Mouse (Mus musculus) limb, embryonic 11.5 days (tissue): ENCODE data around the gene Sim1. TPM values are rescaled to one million over a fixed set of nuclear protein-coding genes. Genes with fewer than 3 reads are reported as not detected.
A peak's percentile ranks its signal among the peaks of the same experiment; 100 is the strongest.

ENCODE experiments used
- ATAC-seq: fragments of 200-750 bp; cut with Nextera tagmentation; 2 replicates; pipeline ENCODE4 v1.8.0; 2017; ENCODE audit warnings: low read depth; ENCODE audit not compliant: insufficient number of reproducible peaks, low FRiP score, low TSS enrichment
- DNase-seq: peaks from one replicate; pipeline ENCODE4 v3.0.0-alpha.2; 2015; ENCODE audit warnings: low spot score
- H3K27ac ChIP-seq: fragments of 300-500 bp; sonication (generic); replicated peaks from 2 replicates; pipeline ENCODE4 v1.5.1; 2014; ENCODE audit warnings: low read depth, mild to moderate bottlenecking, low read length
- H3K27me3 ChIP-seq: fragments of 300-500 bp; sonication (generic); 2 replicates; pipeline ENCODE4 v1.6.1; 2014; ENCODE audit warnings: mild to moderate bottlenecking, low read length, mixed read lengths; ENCODE audit not compliant: control insufficient read depth, insufficient read depth
- H3K36me3 ChIP-seq: fragments of 300-500 bp; sonication (generic); 2 replicates; pipeline ENCODE4 v1.6.1; 2014; ENCODE audit warnings: mild to moderate bottlenecking, low read length, moderate library complexity, mixed read lengths; ENCODE audit not compliant: control insufficient read depth, insufficient read depth
- H3K4me1 ChIP-seq: fragments of 300-500 bp; sonication (generic); 2 replicates; pipeline ENCODE4 v1.6.1; 2014; ENCODE audit warnings: low read length, mixed read lengths; ENCODE audit not compliant: control insufficient read depth, insufficient read depth
- H3K4me2 ChIP-seq: fragments of 300-500 bp; sonication (generic); 2 replicates; pipeline ENCODE4 v1.6.1; 2014; ENCODE audit warnings: low read depth, mild to moderate bottlenecking, moderate library complexity; ENCODE audit not compliant: severe bottlenecking
- H3K4me3 ChIP-seq: fragments of 300-500 bp; sonication (generic); 2 replicates; pipeline ENCODE4 v1.5.1; 2014; ENCODE audit warnings: low read depth, low read length
- H3K9ac ChIP-seq: fragments of 300-500 bp; sonication (generic); 2 replicates; pipeline ENCODE4 v1.6.1; 2014; ENCODE audit warnings: mild to moderate bottlenecking, low read length
- H3K9me3 ChIP-seq: fragments of 300-500 bp; sonication (generic); 2 replicates; pipeline ENCODE4 v1.6.1; 2016; ENCODE audit warnings: low read length; ENCODE audit not compliant: control insufficient read depth
- WGBS: fragments of 180-500 bp; shearing (Covaris S2); extraction: QIAGEN DNeasy Blood & Tissue Kit; methylation state at CpG from one replicate; pipeline ENCODE4 v1.1.7; 2014; 5-methylcytosine and 5-hydroxymethylcytosine counted together
- polyA plus RNA-seq: library from polyadenylated mRNA; unstranded; fragments of >200 nt; fragmentation: Nextera tagmentation; extraction: Ambion mirVana; gene quantifications from 2 replicates; pipeline ENCODE4 v1.2.1, GENCODE M21; 2014

Gene Sim1
- polyA plus RNA-seq, 1 experiment from 2014 or later = 0.49 TPM

DNA sequence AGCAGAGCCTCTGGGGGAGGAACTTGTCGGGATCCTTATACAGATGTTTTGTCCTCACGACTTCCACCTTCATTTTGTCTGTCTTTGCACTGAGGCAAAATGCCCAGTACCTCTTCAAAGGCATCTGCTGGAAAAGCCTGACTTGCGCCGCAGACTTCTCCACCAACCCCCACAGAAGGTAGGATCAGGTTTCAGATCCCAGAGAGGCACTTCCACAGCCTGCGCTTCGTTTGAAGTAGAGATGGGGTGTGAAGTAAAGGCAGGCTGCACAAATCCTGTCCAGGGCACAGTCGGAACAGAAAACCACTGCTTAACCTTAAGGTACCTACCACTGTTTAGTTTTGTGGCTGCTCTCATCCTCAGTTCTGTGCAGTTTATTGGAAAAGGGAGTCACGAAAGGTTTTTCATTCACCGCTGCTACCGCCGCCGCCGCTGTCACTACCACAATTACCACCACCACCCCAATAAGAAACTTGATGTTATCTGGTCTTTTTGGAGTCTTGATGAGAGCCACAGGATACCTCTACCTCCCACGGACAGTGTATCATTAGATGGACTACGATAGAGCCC is 1.7 kb upstream of the Sim1 start:
- Histone ChIP-seq H3K9me3 (no peaks in the 10 kb centered on the region), H3K4me2 (peak overlapping the region; percentile 20; the same call in 1 of the 2 replicates), H3K4me3 (no peak overlapping the region), H3K27ac (no peak overlapping the region), H3K36me3 (no peaks in the 10 kb centered on the region), H3K27me3 (peaks cover 65% of the 10 kb centered on the region), H3K4me1 (peaks cover 13% of the 10 kb centered on the region; the same call in 1 of the 2 replicates), H3K9ac (no peak overlapping the region)
- ATAC-seq (peak; percentile 22; the same call in 1 of the 2 replicates), DNase-seq (peak; percentile 72)
- under 1% methylated on average over 15 of the region's 15 CpGs for WGBS

DNA sequence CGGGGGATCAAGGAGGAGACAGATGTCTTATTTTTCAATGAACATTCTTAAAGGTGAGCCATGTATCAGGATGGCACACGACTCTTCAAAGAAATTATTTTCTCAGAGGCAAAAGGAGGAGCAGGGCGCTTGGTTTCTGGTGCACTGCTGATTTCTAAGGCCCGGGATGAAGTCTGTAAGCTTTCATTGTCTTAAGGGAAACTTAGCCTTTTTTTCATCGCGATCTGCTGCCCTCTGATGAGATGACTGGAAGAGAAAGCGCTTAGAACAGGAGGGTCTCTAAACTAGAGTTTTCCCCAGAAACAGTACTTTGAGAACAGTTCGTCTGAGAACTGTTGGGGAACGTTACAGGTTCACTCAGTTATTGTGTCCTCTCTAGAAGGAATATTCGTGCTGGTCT is 1.0 kb upstream of the Sim1 start:
- Histone ChIP-seq H3K9ac (no peak overlapping the region), H3K4me2 (no peak overlapping the region; the same call in 1 of the 2 replicates), H3K4me1 (peaks cover 13% of the 10 kb centered on the region; the same call in 1 of the 2 replicates), H3K27me3 (peaks cover 65% of the 10 kb centered on the region), H3K4me3 (no peak overlapping the region), H3K27ac (no peak overlapping the region), H3K36me3 (no peaks in the 10 kb centered on the region), H3K9me3 (no peaks in the 10 kb centered on the region)
- 2% methylated on average over 10 of the region's 10 CpGs for WGBS
- DNase-seq = no peak
- ATAC-seq = no peak

DNA sequence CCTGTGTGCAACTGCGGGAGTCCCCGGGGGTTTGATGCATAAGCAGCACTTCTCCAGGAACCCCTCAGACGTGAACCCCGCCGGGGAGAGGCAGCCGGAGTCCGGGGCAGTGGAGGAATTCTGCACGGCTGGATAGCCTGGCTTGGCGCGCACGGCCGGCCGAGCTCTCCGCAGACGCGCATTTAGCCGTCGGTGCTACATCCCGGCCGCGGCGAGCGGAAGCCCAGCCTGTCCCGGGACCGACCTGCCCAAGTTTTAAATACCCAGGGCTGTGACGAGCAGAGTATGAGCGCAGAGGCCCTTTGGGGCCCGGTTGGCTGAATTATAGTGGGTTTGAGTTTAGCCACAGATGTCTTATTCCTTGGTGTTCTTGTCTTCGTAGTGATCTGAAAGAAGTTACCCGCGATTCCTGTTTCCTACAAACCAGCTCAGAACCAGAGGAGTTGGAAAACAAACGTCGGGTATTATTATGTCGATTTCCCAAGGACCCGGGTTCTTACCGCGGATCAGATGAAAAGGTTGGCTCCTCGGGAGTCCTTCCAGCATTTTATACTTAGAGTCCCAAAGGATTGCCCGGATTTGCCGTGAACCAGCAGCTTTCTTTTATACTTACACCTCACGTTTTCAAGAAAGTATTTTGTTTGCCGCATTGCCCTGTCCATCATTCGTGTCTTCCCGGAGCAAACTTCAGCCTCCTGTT is 687 bp downstream of the Sim1 start:
- DNase-seq (peak; percentile 66), ATAC-seq (no peak)
- peaks cover 13% of the 10 kb centered on the region; the same call in 1 of the 2 replicates for H3K4me1 ChIP-seq
- no peaks in the 10 kb centered on the region for H3K9me3 ChIP-seq
- H3K9ac ChIP-seq = no peak overlapping the region
- H3K4me3 ChIP-seq = peak overlapping the region; percentile 35
- H3K4me2 ChIP-seq = peak overlapping the region; percentile 66
- no peak overlapping the region for H3K27ac ChIP-seq
- H3K36me3 ChIP-seq = no peaks in the 10 kb centered on the region
- under 1% methylated on average over 44 of the region's 44 CpGs for WGBS
- peaks cover 60% of the 10 kb centered on the region for H3K27me3 ChIP-seq

DNA sequence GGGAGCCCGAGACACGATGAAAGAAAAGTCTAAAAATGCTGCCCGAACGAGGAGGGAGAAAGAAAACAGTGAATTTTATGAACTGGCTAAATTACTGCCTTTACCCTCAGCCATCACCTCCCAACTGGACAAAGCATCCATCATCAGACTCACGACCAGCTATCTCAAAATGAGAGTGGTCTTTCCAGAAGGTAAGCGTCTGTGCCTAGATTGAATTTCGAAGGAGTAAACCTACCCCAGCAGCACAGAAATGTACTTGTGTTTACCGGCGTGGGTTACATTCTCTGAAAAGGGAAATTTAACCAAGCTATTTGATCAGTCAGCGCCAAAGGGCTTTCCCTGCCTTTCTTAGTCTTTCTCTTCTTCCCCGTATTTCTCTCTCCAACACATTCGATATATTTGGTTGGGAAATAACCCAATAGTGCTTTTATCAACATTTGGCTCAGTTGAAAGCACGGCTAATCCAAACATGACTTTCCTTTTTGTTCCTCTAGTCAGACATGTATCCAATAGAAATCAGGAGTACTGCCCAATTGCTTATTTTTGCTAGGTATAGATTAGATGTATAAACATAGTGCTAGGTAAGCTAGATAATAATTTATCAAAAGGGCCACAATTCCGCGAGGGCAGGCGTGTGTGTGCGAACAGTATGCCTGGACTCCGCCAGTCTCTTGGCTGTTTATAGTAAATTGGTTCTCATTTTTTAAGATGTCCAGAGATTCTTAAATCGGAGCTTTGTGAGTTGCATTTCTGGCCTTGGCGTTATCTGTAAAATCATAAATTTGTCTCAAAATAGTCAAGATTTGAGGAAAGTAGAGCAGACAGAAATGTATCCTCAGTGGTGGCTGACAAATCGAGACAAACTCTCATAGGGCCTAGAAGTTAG is 1.6 kb downstream of the Sim1 start:
- peak; percentile 59 for DNase-seq
- no peak overlapping the region for H3K4me2 ChIP-seq

GRCm38 (mm10) chr10:50896767-50897390 is 2.3 kb downstream of the Sim1 start:
- Histone ChIP-seq H3K9ac (no peak overlapping the region), H3K27me3 (peaks cover 63% of the 10 kb centered on the region), H3K4me1 (peaks cover 13% of the 10 kb centered on the region; the same call in 1 of the 2 replicates), H3K36me3 (no peaks in the 10 kb centered on the region), H3K27ac (no peak overlapping the region), H3K4me2 (no peak overlapping the region), H3K4me3 (no peak overlapping the region), H3K9me3 (no peaks in the 10 kb centered on the region)
- DNase-seq = no peak
- WGBS = 4% methylated on average over 3 of the region's 3 CpGs
- ATAC-seq = no peak

More for the DNA sequence above, 1.6 kb downstream of the Sim1 start:
- Histone ChIP-seq H3K4me3 (no peak overlapping the region), H3K4me1 (peaks cover 13% of the 10 kb centered on the region; the same call in 1 of the 2 replicates), H3K27me3 (peaks cover 62% of the 10 kb centered on the region), H3K9ac (no peak overlapping the region), H3K9me3 (no peaks in the 10 kb centered on the region), H3K27ac (no peak overlapping the region), H3K36me3 (no peaks in the 10 kb centered on the region)
- ATAC-seq = no peak
- WGBS = 4% methylated on average over 21 of the region's 21 CpGs

- DNase-seq (peak; percentile 71), ATAC-seq (no peak)
- no peaks in the 10 kb centered on the region for H3K36me3 ChIP-seq
- H3K9ac ChIP-seq = no peak overlapping the region
- 1% methylated on average over 32 of the region's 32 CpGs for WGBS
- H3K27me3 ChIP-seq = peaks cover 61% of the 10 kb centered on the region
- no peak overlapping the region for H3K27ac ChIP-seq
- no peak overlapping the region for H3K4me3 ChIP-seq
- peaks cover 8% of the 10 kb centered on the region; the same call in 1 of the 2 replicates for H3K4me1 ChIP-seq
- no peaks in the 10 kb centered on the region for H3K9me3 ChIP-seq
- no peak overlapping the region for H3K4me2 ChIP-seq
These were observed 3.2 kb downstream of the Sim1 start for GRCm38 (mm10) chr10:50897530-50898471.

DNA sequence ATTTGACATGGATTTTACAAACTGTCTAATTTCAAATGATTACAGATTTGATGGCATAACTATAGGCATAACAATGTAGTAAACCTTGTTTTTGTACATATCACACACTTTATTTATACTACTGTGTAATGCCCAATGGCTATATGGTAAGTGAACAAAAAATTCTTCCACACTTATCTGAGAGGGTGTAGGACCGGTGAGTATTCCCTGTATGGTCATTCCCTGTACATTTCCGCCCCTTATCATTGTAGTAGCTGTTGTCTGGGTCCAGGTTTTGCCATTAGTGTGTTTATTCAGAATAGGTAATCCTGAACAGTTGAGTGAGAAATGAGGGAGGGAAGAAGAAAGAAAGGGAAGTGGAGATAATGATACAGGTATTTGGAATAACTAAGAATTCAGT is 4.1 kb downstream of the Sim1 start:
- no peak overlapping the region for H3K9ac ChIP-seq
- H3K27me3 ChIP-seq = peaks cover 60% of the 10 kb centered on the region
- no peak overlapping the region for H3K4me2 ChIP-seq
- H3K36me3 ChIP-seq = no peaks in the 10 kb centered on the region
- ATAC-seq (no peak), DNase-seq (peak; percentile 22)
- peaks cover 5% of the 10 kb centered on the region; the same call in 1 of the 2 replicates for H3K4me1 ChIP-seq
- no peak overlapping the region for H3K4me3 ChIP-seq
- no peak overlapping the region for H3K27ac ChIP-seq
- H3K9me3 ChIP-seq = no peaks in the 10 kb centered on the region
- 32% methylated on average over 2 of the region's 2 CpGs for WGBS
